Mouse (Mus musculus): ENCODE results near the gene Cct4. TPM values are rescaled to one million over a fixed set of nuclear protein-coding genes. Genes with fewer than 3 reads are reported as not detected.
A peak's percentile ranks its signal among the peaks of the same experiment; 100 is the strongest.

Cct4 gene
- polyA plus RNA-seq, 1 experiment from 2014 or later, result 240 TPM

DNA sequence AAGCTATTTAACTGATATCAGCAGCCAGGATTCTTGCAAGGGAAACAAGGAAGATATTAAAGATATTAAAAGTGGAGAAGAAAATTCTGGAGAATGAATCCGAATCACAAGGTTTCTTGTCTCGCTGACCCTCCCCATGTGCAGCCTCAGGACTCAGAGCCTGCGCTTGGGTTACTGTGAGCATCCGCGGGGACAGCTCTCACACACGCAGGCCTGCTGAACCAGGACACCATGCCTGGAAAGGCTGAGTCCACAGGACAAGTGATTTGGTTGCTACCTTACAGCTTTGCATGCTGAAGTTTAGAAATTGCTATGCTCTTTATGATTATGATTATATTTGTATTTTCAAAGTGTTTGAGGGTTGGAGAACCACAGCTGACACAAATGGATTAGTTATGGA, 39.1 kb downstream of the Cct4 start:
- Histone ChIP-seq H3K27ac (ENCODE audit: poor library complexity, severe bottlenecking) (no peak overlapping the region), H3K4me3 (no peak overlapping the region), H3K4me1 (replicated peaks) (no peaks in the 10 kb centered on the region), H3K9ac (no peak overlapping the region), H3K36me3 (no peaks in the 10 kb centered on the region), H3K9me3 (replicated peaks) (no peaks in the 10 kb centered on the region), H3K4me2 (no peak overlapping the region), H3K27me3 (replicated peaks) (no peaks in the 10 kb centered on the region)
- ATAC-seq (ENCODE audit: insufficient number of reproducible peaks, low FRiP score), result no peak
- 74% methylated on average over 6 of the region's 6 CpGs for WGBS

DNA sequence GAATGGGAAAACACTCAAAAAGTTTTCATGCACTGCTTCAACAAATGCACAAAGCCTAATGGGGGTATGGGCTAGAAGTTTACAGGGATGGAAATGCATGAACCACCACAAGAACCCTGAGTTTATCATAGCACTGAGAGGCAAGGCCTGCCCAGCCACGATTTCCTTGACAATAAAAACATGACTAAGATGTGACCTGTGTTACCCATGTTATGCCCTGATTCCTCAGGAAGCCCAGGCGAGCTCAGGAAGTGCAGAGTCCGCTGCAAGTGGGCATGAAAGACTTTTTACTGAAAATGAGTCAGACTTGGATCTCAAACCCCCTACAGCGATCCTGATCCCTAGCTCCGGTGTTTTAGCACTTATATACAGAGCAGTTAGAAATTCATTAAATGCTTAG, 56.9 kb downstream of the Cct4 start:
- Histone ChIP-seq H3K4me1 (replicated peaks) (peaks cover 5% of the 10 kb centered on the region; the same call in 1 of the 2 replicates), H3K27ac (ENCODE audit: poor library complexity, severe bottlenecking) (no peak overlapping the region), H3K4me3 (no peak overlapping the region), H3K4me2 (no peak overlapping the region), H3K9me3 (replicated peaks) (0 out of 2 replicates have a peak, but pooled peaks cover 3% of the 10 kb centered on the region), H3K9ac (no peak overlapping the region), H3K27me3 (replicated peaks) (0 out of 2 replicates have a peak, but pooled peaks cover 3% of the 10 kb centered on the region), H3K36me3 (no peaks in the 10 kb centered on the region)
- 53% methylated on average over 5 of the region's 5 CpGs for WGBS
- ATAC-seq (ENCODE audit: insufficient number of reproducible peaks, low FRiP score), result no peak

GRCm38 (mm10) chr11:23047663-23048582, 57.6 kb downstream of the Cct4 start:
- Histone ChIP-seq H3K9me3 (replicated peaks) (no peaks in the 10 kb centered on the region), H3K4me3 (0 out of 2 replicates have a peak overlapping the region, but pooled peaks have one; percentile 1), H3K27ac (ENCODE audit: poor library complexity, severe bottlenecking) (no peak overlapping the region), H3K4me2 (peak overlapping the region; percentile 48), H3K9ac (no peak overlapping the region), H3K4me1 (replicated peaks) (peaks cover 5% of the 10 kb centered on the region; the same call in 1 of the 2 replicates), H3K36me3 (no peaks in the 10 kb centered on the region), H3K27me3 (replicated peaks) (0 out of 2 replicates have a peak, but pooled peaks cover 3% of the 10 kb centered on the region)
- ATAC-seq (ENCODE audit: insufficient number of reproducible peaks, low FRiP score), result no peak
- 25% methylated on average over 20 of the region's 20 CpGs for WGBS

DNA sequence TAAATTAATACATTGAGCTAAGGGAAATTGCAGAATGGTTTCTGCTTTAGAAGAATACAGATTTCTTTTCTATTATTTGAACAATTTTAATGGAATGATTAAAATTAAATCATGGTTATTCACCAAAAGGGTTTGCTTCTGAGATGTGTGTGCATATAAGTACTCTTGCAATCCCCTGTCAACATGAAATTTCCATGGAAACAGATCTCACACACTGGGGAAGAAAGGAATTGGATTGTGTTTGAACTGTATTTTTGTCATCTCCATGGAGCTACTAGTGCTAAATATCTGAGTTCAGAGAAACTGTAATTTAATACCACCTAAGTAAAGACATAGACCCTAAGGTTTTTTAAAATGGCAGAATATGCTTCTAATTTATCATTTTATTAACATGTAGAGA, 59.3 kb downstream of the Cct4 start:
- no peak overlapping the region for H3K4me3 ChIP-seq
- H3K9me3 ChIP-seq (replicated peaks), result no peaks in the 10 kb centered on the region
- peaks cover 5% of the 10 kb centered on the region; the same call in 1 of the 2 replicates for H3K4me1 ChIP-seq (replicated peaks)
- H3K36me3 ChIP-seq, result no peaks in the 10 kb centered on the region
- H3K9ac ChIP-seq, result no peak overlapping the region
- H3K4me2 ChIP-seq, result no peak overlapping the region
- no peak overlapping the region for H3K27ac ChIP-seq (ENCODE audit: poor library complexity, severe bottlenecking)
- 0 out of 2 replicates have a peak, but pooled peaks cover 3% of the 10 kb centered on the region for H3K27me3 ChIP-seq (replicated peaks)
- ATAC-seq (ENCODE audit: insufficient number of reproducible peaks, low FRiP score), result no peak

DNA sequence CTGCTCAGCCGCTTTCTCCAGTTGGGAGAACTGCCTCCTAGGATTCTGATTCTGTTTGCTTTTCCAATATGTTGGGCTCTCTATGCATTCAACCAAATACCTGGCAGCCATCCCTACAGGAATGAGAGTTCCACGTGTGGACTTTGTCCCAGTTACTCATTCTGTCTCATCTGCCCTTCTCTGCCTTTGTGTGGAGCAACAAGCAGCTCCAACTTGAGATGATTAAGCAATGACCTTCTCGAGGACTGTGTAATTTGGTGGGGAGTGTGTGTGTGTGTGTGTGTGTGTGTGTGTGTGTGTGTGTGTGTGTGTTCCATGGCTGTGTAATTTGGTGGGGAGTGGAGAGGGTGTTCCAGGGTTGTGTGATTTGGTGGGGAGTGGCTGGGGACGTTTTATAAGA, 62.0 kb downstream of the Cct4 start:
- Histone ChIP-seq H3K9ac (no peak overlapping the region), H3K9me3 (replicated peaks) (no peaks in the 10 kb centered on the region), H3K27me3 (replicated peaks) (0 out of 2 replicates have a peak, but pooled peaks cover 3% of the 10 kb centered on the region), H3K4me1 (replicated peaks) (peaks cover 5% of the 10 kb centered on the region; the same call in 1 of the 2 replicates), H3K36me3 (no peaks in the 10 kb centered on the region), H3K4me3 (no peak overlapping the region), H3K27ac (ENCODE audit: poor library complexity, severe bottlenecking) (no peak overlapping the region), H3K4me2 (no peak overlapping the region)
- no peak for ATAC-seq (ENCODE audit: insufficient number of reproducible peaks, low FRiP score)
- 52% methylated on average over 4 of the region's 4 CpGs for WGBS

Other genes starting within 250 kb of the Cct4 start
- 3.3 and 5.3 TPM in 2 replicates for gene B3gnt2, start 129.6 kb upstream of the Cct4 start, polyA plus RNA-seq (2016; fragmentation: Nextera tagmentation; extraction: Ambion mirVana)
- 2.3 and 3.2 TPM in 2 replicates for gene Zrsr1, start 18.5 kb upstream of the Cct4 start, polyA plus RNA-seq (2016; fragmentation: Nextera tagmentation; extraction: Ambion mirVana)
- 8.5 and 9.4 TPM in 2 replicates for gene Gm28048, start 8.4 kb upstream of the Cct4 start, polyA plus RNA-seq (2016; fragmentation: Nextera tagmentation; extraction: Ambion mirVana)
- 295 and 316 TPM in 2 replicates for gene Commd1, start 8.1 kb upstream of the Cct4 start, polyA plus RNA-seq (2016; fragmentation: Nextera tagmentation; extraction: Ambion mirVana)
- gene Fam161a, start 17.0 kb downstream of the Cct4 start, polyA plus RNA-seq (2016; fragmentation: Nextera tagmentation; extraction: Ambion mirVana), result 1.8 and 2.1 TPM in 2 replicates

Measured in heart, embryonic 12.5 days (tissue).